Mouse (Mus musculus) heart, adult 2 months (tissue): ENCODE results near the gene Cpb2. TPM values are rescaled to one million over a fixed set of nuclear protein-coding genes. Genes with fewer than 3 reads are reported as not detected.
A peak's percentile ranks its signal among the peaks of the same experiment; 100 is the strongest.

Source experiments
- DNase-seq, 2 experiments: peaks; one replicate each; pipeline ENCODE4 v3.0.0; 2021
- H3K27ac ChIP-seq: fragments of 200-600 bp; 2 replicates; pipeline ENCODE4 v1.8.1; 2022
- H3K27me3 ChIP-seq: fragments of 200-500 bp; 2 replicates; pipeline ENCODE4 v1.6.1; 2012; ENCODE audit warnings: mild to moderate bottlenecking, low read length, inconsistent platforms, mixed read lengths; ENCODE audit not compliant: control insufficient read depth, insufficient read depth
- H3K36me3 ChIP-seq: fragments of 200-500 bp; 2 replicates; pipeline ENCODE4 v1.6.1; 2012; ENCODE audit warnings: low read length, inconsistent platforms; ENCODE audit not compliant: control insufficient read depth, insufficient read depth
- H3K4me1 ChIP-seq: fragments of 200-500 bp; 2 replicates; pipeline ENCODE4 v1.6.1; 2011; ENCODE audit warnings: low read length; ENCODE audit not compliant: control insufficient read depth, insufficient read depth
- H3K4me3 ChIP-seq: fragments of 200-600 bp; 2 replicates; pipeline ENCODE4 v1.8.1; 2022
- H3K79me2 ChIP-seq: fragments of 200-500 bp; replicated peaks from 2 replicates; pipeline ENCODE4 v1.6.1; 2012; ENCODE audit warnings: mild to moderate bottlenecking, inconsistent platforms, low read length, moderate library complexity, mixed read lengths; ENCODE audit not compliant: control insufficient read depth, insufficient read depth
- H3K9ac ChIP-seq: fragments of 200-500 bp; 2 replicates; pipeline ENCODE4 v1.6.1; 2012; ENCODE audit warnings: low read depth, mild to moderate bottlenecking, control low read depth, inconsistent platforms, low read length, mixed read lengths
- CTCF ChIP-seq: fragments of 200-600 bp; IDR thresholded peaks from 2 replicates; pipeline ENCODE4 v1.8.1; 2022; ENCODE audit warnings: antibody characterized with exemption, mild to moderate bottlenecking, moderate library complexity
- EP300 ChIP-seq: fragments of 200-500 bp; IDR thresholded peaks from 2 replicates; pipeline ENCODE4 v1.6.1; 2011; ENCODE audit warnings: low read depth, low read length, control low read depth; ENCODE audit not compliant: insufficient read depth
- POLR2A ChIP-seq: fragments of 200-500 bp; IDR thresholded peaks from 2 replicates; pipeline ENCODE4 v1.6.1; 2011; ENCODE audit warnings: mild to moderate bottlenecking, low read depth, low read length, control low read depth; ENCODE audit not compliant: insufficient read depth
- WGBS: fragments of 180-500 bp; shearing (Covaris S2); methylation state at CpG from one replicate; pipeline ENCODE4 v1.1.7; 2018; 5-methylcytosine and 5-hydroxymethylcytosine counted together
- intact Hi-C: fragments of 180-260 bp; cut with DNase I; formaldehyde crosslinking; loops from one replicate; pipeline ENCODE4 v1.15.1; 2025
- polyA plus RNA-seq: library from polyadenylated mRNA; depleted of rRNA; stranded (reverse); fragments of >200 nt; gene quantifications from 2 replicates; pipeline ENCODE4 v1.2.3, GENCODE M21; 2012
- total RNA-seq, 2 experiments: library from RNA; stranded (reverse); gene quantifications; 2 replicates each; pipeline ENCODE4 v1.2.3; 2021

The Cpb2 gene
- total and polyA plus RNA-seq, 3 experiments: not detected

DNA sequence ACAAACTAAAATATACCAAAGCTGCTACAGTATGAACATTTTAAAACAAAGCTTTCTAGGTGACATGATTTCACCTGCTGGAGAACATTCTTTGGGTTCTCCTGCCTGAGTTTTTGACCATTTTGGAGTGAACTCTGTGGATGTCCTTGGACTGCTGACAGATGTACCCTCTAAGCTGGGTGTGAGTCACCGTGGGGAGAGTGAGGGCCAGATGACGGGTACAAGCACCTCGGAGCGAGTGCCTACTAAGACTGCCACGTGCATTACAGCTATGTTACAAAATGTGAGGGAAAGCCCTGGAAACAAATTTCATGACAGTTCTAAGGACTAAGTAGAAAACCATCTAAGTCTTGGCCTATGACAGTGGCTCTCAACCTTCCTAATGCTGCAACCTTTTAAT is 27.4 kb downstream of the Cpb2 start:
- H3K4me3 ChIP-seq: no peak overlapping the region
- intact Hi-C loops: no loop called here
- H3K9ac ChIP-seq: no peak overlapping the region
- H3K4me1 ChIP-seq: no peaks in the 10 kb centered on the region
- H3K27ac ChIP-seq: no peak overlapping the region
- H3K36me3 ChIP-seq: no peaks in the 10 kb centered on the region
- no peaks in the 10 kb centered on the region for H3K27me3 ChIP-seq
- DNase-seq: no peak
- no peak for TF ChIP-seq POLR2A
- TF ChIP-seq EP300: no peak
- no peak for TF ChIP-seq CTCF
- no peaks in the 10 kb centered on the region for H3K79me2 ChIP-seq
- WGBS: 68% methylated on average over 5 of the region's 5 CpGs

DNA sequence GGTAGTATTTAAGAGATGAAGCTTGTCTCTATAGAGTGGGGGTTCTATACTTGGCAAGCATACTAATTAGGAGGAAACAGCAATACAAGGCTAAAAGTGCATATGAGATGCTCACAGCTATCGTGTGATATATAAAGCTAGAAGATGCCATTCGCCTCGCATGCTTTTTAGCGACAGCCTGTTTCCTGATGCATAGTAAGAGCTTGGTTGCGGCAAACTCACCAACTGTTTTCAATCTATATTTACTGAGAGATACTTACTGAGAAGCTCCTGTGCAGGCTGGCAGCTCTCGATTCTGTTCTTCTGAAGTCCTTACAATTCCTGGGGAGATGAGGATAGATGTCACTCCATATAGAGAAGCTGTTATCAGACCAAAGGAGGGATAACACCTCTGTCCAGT is 37.6 kb downstream of the Cpb2 start:
- Histone ChIP-seq H3K9ac (no peak overlapping the region), H3K79me2 (no peaks in the 10 kb centered on the region), H3K4me3 (no peak overlapping the region), H3K27ac (no peak overlapping the region), H3K36me3 (no peaks in the 10 kb centered on the region), H3K4me1 (peaks cover 1% of the 10 kb centered on the region; the same call in 1 of the 2 replicates), H3K27me3 (no peaks in the 10 kb centered on the region)
- WGBS: 81% methylated on average over 6 of the region's 6 CpGs
- intact Hi-C loops: no loop called here
- no peak for TF ChIP-seq CTCF
- DNase-seq: no peak

GRCm38 (mm10) chr14:75280406-75280805 is 38.3 kb downstream of the Cpb2 start:
- no peak overlapping the region for H3K9ac ChIP-seq
- 35% methylated on average over 5 of the region's 5 CpGs for WGBS
- no peaks in the 10 kb centered on the region for H3K27me3 ChIP-seq
- H3K36me3 ChIP-seq: peaks cover 1% of the 10 kb centered on the region
- intact Hi-C loops: no loop called here
- no peak for DNase-seq
- no peaks in the 10 kb centered on the region; the same call in 1 of the 2 replicates for H3K79me2 ChIP-seq
- H3K4me1 ChIP-seq: peaks cover 1% of the 10 kb centered on the region; the same call in 1 of the 2 replicates
- H3K4me3 ChIP-seq: no peak overlapping the region
- no peak overlapping the region for H3K27ac ChIP-seq
- TF ChIP-seq POLR2A (no peak), CTCF (no peak), EP300 (no peak)

- H3K4me1 ChIP-seq: peaks cover 3% of the 10 kb centered on the region; the same call in 1 of the 2 replicates
- peak overlapping the region; percentile 82 for H3K27ac ChIP-seq
- WGBS: 6% methylated on average over 19 of the region's 19 CpGs
- H3K9ac ChIP-seq: peak overlapping the region; percentile 72
- H3K36me3 ChIP-seq: peaks cover 3% of the 10 kb centered on the region
- DNase-seq: no peak
- intact Hi-C loops: no loop called here
- peak overlapping the region; percentile 90 for H3K4me3 ChIP-seq
- TF ChIP-seq CTCF (no peak), POLR2A (no peak), EP300 (no peak)
- H3K27me3 ChIP-seq: no peaks in the 10 kb centered on the region
- H3K79me2 ChIP-seq: peaks cover 4% of the 10 kb centered on the region
Measured at GRCm38 (mm10) chr14:75283609-75284192, 41.6 kb downstream of the Cpb2 start.

DNA sequence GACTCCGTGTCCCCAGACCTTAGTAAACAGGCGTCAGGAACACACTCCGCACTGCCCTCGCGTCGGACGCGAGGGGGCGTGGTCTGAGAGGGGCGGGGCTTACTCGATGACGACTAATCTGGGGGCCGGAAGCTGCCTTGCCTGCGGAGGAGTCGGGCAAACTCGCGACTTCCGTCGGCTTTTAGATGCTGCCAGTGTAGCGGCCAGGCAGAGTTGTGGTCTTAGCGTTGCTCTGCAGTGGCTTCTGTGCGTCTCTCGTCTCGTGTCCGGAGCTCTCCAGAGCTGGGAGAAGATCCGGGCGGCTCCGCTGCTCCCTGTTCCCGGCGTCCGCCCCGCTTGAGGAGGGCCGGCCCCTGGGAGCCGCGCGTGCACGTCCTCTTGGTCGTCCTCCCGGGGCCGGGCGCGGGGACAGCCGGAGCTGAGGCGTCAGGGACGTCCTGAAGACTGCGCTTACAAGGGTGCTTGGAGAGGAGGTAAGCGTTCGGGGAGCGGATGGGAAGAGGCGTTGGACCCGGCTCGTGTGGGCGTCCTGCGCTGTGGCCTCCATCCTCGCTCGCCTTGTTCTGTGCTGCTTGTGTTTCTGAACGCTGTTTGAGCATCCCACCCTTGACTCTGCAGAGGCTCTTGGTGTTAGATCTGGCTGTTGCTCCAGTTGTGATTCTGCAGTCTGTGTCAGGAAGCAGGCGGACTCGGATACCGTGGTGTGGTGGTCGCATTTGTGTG is 42.3 kb downstream of the Cpb2 start, which contains the start of gene Zc3h13:
Zc3h13 (plus strand) TSS at position 181 of the 723 bp plus-strand sequence.
- Histone ChIP-seq H3K4me1 (peaks cover 3% of the 10 kb centered on the region; the same call in 1 of the 2 replicates), H3K27me3 (no peaks in the 10 kb centered on the region), H3K4me3 (peak within 1 kb of the TSS; percentile 90), H3K9ac (peak within 1 kb of the TSS; percentile 75), H3K27ac (peak within 1 kb of the TSS; percentile 82), H3K36me3 (peaks cover 3% of the 10 kb centered on the region), H3K79me2 (peaks cover 4% of the 10 kb centered on the region)
- WGBS: under 1% methylated on average over 61 of the region's 61 CpGs
- TF ChIP-seq EP300 (peak; percentile 48; the same call in 1 of the 2 replicates), POLR2A (peak; percentile 98), CTCF (no peak)
- intact Hi-C loops: no loop called here
- peak; percentile 95 to 99 for DNase-seq

- TF ChIP-seq CTCF (no peak), EP300 (no peak), POLR2A (no peak)
- H3K79me2 ChIP-seq: peaks cover 2% of the 10 kb centered on the region; the same call in 1 of the 2 replicates
- peaks cover 3% of the 10 kb centered on the region for H3K36me3 ChIP-seq
- 87% methylated on average over 1 of the region's 1 CpGs for WGBS
- no peaks in the 10 kb centered on the region for H3K27me3 ChIP-seq
- no peaks in the 10 kb centered on the region for H3K4me1 ChIP-seq
- no peak overlapping the region for H3K27ac ChIP-seq
- no peak for DNase-seq
- H3K4me3 ChIP-seq: no peak overlapping the region
- H3K9ac ChIP-seq: no peak overlapping the region
- intact Hi-C loops: no loop called here
Measured at GRCm38 (mm10) chr14:75301081-75301480, 59.0 kb downstream of the Cpb2 start.
